Mouse (Mus musculus) embryonic fibroblast, embryonic 13.5 days (primary cell): ENCODE results near the gene Tmem132a. TPM values are rescaled to one million over a fixed set of nuclear protein-coding genes. Genes with fewer than 3 reads are reported as not detected.

Experiments
- H3K27ac ChIP-seq: 2 replicates; pipeline ENCODE4 v1.5.1; 2012; ENCODE audit warnings: low read length, control low read depth, inconsistent platforms; ENCODE audit not compliant: insufficient read depth
- H3K4me1 ChIP-seq: 2 replicates; pipeline ENCODE4 v1.6.1; 2011; ENCODE audit warnings: low read length; ENCODE audit not compliant: control insufficient read depth, insufficient read depth
- H3K4me3 ChIP-seq: 2 replicates; pipeline ENCODE4 v1.5.1; 2011; ENCODE audit warnings: mild to moderate bottlenecking, control low read depth, low read length; ENCODE audit not compliant: insufficient read depth
- CTCF ChIP-seq: IDR thresholded peaks from 2 replicates; pipeline ENCODE4 v1.5.1; 2011; ENCODE audit warnings: mild to moderate bottlenecking, control low read depth, low read length, moderate library complexity, borderline replicate concordance; ENCODE audit not compliant: insufficient read depth
- POLR2A ChIP-seq: IDR thresholded peaks from 2 replicates; pipeline ENCODE4 v1.6.1; 2011; ENCODE audit warnings: low read depth, mild to moderate bottlenecking, control low read depth, low read length, moderate library complexity
- polyA plus RNA-seq: library from polyadenylated mRNA; stranded (reverse); fragments of >200 nt; gene quantifications from 2 replicates; pipeline ENCODE4 v1.2.4, GENCODE M21; 2011; ENCODE audit warnings: low read depth; ENCODE audit not compliant: missing spikeins, insufficient read length

Tmem132a gene
- polyA plus RNA-seq, 1 experiment: 37.5 TPM

DNA sequence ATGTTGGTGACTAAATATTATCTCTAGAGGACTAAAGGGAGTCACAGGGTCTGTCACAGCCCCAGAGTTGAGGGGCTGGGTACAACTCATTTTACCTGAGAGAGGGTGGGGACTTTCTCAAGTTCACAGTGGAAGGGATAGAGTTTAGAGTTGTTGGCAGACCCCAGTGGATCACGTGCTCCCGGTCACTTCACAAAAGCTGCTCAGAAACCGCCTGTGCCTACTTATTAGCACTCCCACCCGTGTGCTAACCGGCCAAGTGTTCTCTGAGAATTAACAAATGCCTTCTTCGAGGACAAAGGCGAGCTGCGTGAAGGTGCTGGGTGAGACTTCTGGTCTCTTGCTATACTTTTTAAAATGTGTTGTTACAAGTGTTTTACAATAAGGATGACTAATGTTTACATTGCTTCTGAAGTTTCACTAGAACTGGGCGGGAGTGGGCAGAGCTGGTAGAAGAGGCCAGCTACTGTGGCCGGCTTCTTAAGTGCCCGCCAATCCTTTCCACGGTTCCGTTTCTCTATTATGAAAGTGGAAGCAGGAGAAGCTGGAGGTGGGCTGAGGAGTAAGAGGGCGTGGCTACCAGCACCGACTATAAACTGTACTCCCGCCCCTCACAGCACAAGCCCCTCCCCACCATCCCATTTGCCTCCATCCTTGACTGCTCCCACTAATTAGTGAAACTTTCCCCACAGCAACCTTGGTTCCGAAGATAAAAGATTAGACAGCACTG is 51.4 kb downstream of the Tmem132a start:
- no peak overlapping the region for H3K27ac ChIP-seq
- no peaks in the 10 kb centered on the region for H3K4me1 ChIP-seq
- TF ChIP-seq CTCF (no peak), POLR2A (no peak)
- no peak overlapping the region for H3K4me3 ChIP-seq

DNA sequence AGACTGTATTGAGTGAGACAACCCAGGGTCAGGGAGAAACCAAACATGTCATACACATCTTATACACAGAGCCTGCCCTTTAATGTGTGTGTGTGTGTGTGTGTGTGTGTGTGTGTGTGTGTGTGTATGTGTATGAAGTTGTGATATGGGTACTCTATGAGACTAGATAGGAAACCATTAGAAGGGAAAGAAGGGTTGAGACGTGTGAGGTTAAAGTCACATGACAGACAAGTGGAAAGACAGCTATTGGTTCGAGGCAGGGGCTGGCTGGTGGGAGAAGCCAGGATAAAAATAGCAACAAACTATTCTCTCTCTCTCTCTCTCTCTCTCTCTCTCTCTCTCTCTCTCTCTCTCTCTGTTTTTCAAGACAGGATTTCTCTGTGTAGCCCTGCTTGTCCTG is 53.3 kb downstream of the Tmem132a start:
- Histone ChIP-seq H3K27ac (no peak overlapping the region), H3K4me1 (no peaks in the 10 kb centered on the region), H3K4me3 (no peak overlapping the region)
- TF ChIP-seq POLR2A (no peak), CTCF (no peak)

DNA sequence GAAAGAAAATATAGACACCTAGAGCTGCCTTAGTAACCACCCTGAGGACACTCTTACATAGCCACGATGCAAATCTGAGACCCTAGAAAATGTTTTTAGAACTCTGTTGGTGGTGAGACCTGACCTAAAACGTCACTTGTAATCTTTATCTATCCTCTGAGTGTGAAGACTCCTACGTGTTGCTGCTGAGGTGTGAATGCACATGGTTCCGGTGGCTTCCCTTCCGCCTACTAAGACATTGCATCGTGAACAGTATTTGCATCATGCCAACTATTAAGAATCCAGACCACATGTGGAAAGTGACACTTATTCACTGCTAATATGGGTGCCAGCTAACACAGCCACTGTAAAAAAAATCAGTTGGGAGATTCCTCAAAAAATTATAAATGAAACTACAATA is 53.9 kb downstream of the Tmem132a start:
- TF ChIP-seq CTCF: no peak
- TF ChIP-seq POLR2A: no peak
- H3K4me3 ChIP-seq: no peak overlapping the region
- no peaks in the 10 kb centered on the region for H3K4me1 ChIP-seq
- H3K27ac ChIP-seq: no peak overlapping the region

DNA sequence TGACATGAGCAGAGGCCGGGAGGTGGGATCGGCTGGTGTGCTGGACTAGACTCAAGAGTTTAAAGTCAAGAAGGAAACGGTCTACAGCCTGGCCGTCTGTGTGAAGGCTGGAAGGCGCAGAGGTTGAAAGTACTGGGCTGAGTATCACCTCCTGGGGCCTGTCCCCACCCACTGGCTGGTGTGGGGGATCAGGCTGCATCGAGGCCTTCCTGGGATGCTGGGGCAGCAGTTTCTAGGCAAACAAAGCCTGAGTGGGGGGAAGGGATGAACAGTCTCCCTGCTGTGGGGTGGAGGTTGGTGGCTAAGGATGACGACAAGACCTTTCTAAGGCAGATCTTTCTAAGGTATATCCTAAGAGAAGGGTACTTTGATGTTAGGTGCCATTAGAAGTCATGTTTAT is 55.8 kb downstream of the Tmem132a start:
- no peak overlapping the region for H3K27ac ChIP-seq
- H3K4me3 ChIP-seq: no peak overlapping the region
- TF ChIP-seq CTCF: no peak
- TF ChIP-seq POLR2A: no peak
- H3K4me1 ChIP-seq: no peaks in the 10 kb centered on the region

DNA sequence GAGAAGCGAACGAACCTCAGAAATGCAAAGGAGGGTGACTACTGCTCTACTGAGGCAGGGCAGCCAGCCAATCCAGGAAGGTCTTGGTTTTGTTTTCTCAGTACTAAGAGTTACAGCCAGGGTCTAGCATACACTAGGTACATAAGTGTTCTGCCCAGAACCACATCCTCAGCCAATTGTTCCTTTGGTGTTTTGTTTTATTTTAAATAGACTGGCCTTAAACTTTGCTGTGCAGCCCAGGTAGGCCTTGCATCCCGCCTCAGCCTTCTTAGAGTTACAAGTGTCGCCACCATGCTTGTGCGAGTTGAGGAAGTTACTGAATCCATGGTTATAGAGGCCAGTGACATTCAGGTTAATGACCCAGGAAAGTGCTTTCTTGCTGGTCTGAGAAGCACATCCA is 56.7 kb downstream of the Tmem132a start:
- no peak for TF ChIP-seq CTCF
- TF ChIP-seq POLR2A: no peak
- no peak overlapping the region for H3K27ac ChIP-seq

DNA sequence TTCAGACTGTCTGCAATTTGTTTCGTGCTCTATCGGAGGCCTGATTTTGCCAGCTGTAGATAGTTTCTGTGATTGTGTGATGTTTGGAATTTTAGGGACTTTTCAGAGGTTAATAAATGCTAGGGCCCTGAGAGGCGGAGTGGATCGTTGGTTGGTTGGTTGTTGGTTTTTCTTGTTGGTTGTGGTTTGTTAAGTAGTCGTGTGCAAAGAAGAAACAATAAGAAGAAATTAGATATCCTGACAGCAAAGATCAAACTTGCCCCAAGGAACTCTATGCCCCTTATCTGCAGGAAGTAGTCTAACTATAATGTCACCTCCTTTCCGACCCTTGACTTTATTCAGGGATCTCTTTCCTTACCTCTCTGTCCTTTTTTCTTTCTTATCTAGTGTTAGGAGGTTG is 58.3 kb downstream of the Tmem132a start:
- no peak overlapping the region for H3K27ac ChIP-seq
- TF ChIP-seq POLR2A (no peak), CTCF (no peak)
- H3K4me1 ChIP-seq: no peaks in the 10 kb centered on the region
- H3K4me3 ChIP-seq: no peak overlapping the region

More for the DNA sequence above, 56.7 kb downstream of the Tmem132a start:
- H3K4me3 ChIP-seq: no peak overlapping the region
- no peaks in the 10 kb centered on the region for H3K4me1 ChIP-seq

DNA sequence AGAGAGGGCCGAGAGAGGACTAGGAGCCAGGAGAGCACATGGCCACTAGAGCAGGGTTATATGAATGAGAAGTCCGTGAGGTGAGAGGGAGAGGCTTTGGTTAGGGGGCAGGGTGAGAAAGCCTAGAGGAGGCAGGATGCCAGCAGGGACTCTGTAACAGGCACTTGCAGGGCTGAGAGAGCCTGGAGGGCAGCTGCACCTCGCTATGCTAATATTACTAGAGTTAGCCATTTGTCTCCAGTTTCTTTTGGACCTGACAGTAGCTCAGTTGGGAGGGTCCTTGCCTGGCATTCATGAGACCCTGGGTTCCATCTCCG is 59.6 kb downstream of the Tmem132a start:
- no peak for TF ChIP-seq CTCF
- TF ChIP-seq POLR2A: no peak
- no peaks in the 10 kb centered on the region for H3K4me1 ChIP-seq
- no peak overlapping the region for H3K27ac ChIP-seq
- H3K4me3 ChIP-seq: no peak overlapping the region

DNA sequence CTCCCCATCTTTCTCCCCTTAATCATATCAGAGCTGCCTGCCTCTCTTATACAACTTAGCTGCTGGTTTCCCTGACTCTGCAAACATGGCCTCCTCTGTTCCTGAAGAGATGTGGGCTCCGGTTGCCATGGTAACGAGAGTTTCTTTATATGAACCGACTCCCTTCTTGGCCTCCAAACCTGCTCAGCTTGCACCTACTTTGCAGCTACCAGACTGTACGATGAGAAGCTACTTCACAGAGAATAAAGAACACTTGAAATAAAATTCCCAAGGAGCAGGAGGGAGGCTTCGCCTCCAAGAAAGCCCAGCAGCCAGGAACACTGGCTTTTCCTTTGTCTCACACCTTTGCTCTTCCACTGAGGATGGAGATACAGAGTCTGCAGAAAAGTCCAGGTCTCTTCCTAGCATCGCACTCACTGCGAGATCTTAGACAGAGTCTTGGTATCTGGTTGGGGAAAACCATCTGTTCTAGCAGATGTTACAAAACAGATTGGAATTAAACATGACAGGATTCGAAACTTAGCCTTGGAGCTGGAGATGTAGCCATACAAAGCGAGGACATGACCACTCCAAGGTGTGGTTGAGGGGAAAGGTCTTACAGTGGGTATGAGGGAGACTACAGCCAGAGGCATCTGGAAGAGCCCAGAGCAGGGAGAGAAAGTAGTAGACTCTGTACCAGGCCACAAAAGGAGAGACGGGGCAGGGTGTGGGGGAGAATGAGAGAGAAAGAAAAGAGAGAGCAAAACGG is 60.1 kb downstream of the Tmem132a start:
- Histone ChIP-seq H3K4me1 (no peaks in the 10 kb centered on the region), H3K4me3 (no peak overlapping the region), H3K27ac (no peak overlapping the region)
- TF ChIP-seq POLR2A: no peak
- TF ChIP-seq CTCF: no peak

DNA sequence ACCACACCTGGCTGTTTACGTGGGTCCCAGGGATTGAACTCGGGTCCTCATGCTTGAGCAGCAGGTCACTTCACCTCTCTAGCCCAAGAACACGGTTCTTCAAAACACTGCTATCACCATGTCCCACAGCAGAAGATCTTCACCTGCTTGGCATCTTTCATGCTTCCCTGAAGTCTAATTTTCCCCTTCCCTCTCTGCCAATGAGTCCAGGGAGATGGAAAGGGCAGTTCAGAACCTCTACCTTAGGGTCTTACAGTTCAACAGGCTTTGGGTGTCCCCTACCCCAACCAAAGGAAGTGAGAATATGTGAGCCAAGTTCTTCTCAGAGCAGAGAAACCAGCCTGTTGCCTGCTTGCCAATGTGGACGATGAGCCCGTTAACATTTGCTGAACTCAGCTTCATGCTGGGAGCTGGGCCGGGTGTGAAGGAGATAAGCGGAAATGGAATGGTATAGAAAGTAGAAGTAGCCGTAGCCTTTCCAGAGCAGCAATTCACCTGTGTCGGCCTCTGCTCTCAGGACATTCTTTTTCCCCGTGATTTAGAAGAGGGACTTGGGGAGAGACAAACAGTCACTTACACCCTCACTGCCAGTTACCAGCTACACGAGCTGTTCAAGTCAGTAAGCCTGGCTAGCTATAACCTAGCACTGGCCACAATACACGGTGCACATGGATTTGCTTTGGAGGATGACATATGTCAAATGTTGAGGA is 61.1 kb downstream of the Tmem132a start:
- Histone ChIP-seq H3K27ac (no peak overlapping the region), H3K4me1 (no peaks in the 10 kb centered on the region), H3K4me3 (no peak overlapping the region)
- TF ChIP-seq CTCF (no peak), POLR2A (no peak)

Other genes starting within 250 kb of the Tmem132a start
- gene Vwce, start 235.7 kb downstream of the Tmem132a start, polyA plus RNA-seq: 0.70 and 1.1 TPM in 2 replicates
- gene Pga5, start 191.9 kb downstream of the Tmem132a start, polyA plus RNA-seq: not detected in 2 replicates
- 14.8 and 18.0 TPM in 2 replicates for gene Vps37c, start 181.2 kb downstream of the Tmem132a start, polyA plus RNA-seq
- gene Cd5, start 130.9 kb downstream of the Tmem132a start, polyA plus RNA-seq: not detected in 2 replicates
- not detected in 2 replicates for gene Cd6, start 39.9 kb downstream of the Tmem132a start, polyA plus RNA-seq
- 0.53 and 2.1 TPM in 2 replicates for gene Slc15a3, start 30.2 kb downstream of the Tmem132a start, polyA plus RNA-seq
- gene Tmem109, start 12.1 kb upstream of the Tmem132a start, polyA plus RNA-seq: 50.6 and 59.9 TPM in 2 replicates
- 115 TPM in 2 replicates for gene Prpf19, start 25.3 kb upstream of the Tmem132a start, polyA plus RNA-seq
- not detected in 2 replicates for gene Zp1, start 50.7 kb upstream of the Tmem132a start, polyA plus RNA-seq
- not detected in 2 replicates for gene Ptgdr2, start 67.2 kb upstream of the Tmem132a start, polyA plus RNA-seq
- 12.3 and 13.1 TPM in 2 replicates for gene Ccdc86, start 79.3 kb upstream of the Tmem132a start, polyA plus RNA-seq
- gene Ms4a10, start 104.7 kb upstream of the Tmem132a start, polyA plus RNA-seq: not detected in 2 replicates
- gene Ms4a15, start 123.3 kb upstream of the Tmem132a start, polyA plus RNA-seq: not detected in 2 replicates
- gene Ms4a18, start 148.1 kb upstream of the Tmem132a start, polyA plus RNA-seq: not detected in 2 replicates
- gene Ms4a8a, start 211.2 kb upstream of the Tmem132a start, polyA plus RNA-seq: not detected in 2 replicates